Mouse (Mus musculus) CH12.LX (cell line): ENCODE data around the gene Abtb1. TPM values are rescaled to one million over a fixed set of nuclear protein-coding genes. Genes with fewer than 3 reads are reported as not detected.

ENCODE experiments used
- DNase-seq: peaks from one replicate; pipeline ENCODE4 v3.0.0-alpha.2; 2013; ENCODE audit errors: extremely low read depth
- H3K27ac ChIP-seq: 2 replicates; pipeline ENCODE4 v1.5.1; 2012; ENCODE audit warnings: low read depth, mild to moderate bottlenecking, control low read depth, moderate library complexity; ENCODE audit not compliant: insufficient read depth
- H3K27me3 ChIP-seq: replicated peaks from 2 replicates; pipeline ENCODE3; 2012; ENCODE audit warnings: inconsistent platforms
- H3K36me3 ChIP-seq, 2 experiments: replicated peaks in 1 of 2; 2 replicates each; pipeline versions ENCODE3 to v1.6.1; 2012; ENCODE audit warnings: inconsistent platforms in 1 of 2, low read length in 1 of 2, mild to moderate bottlenecking in 1 of 2, mixed read lengths in 1 of 2, moderate library complexity in 1 of 2; ENCODE audit not compliant: control insufficient read depth in 1 of 2, insufficient read depth in 1 of 2
- H3K4me1 ChIP-seq, 2 experiments: 2 replicates each; pipeline ENCODE4 v1.6.1; 2012; ENCODE audit warnings: inconsistent platforms in 1 of 2, moderate library complexity in 1 of 2; ENCODE audit not compliant: insufficient read depth in 2 of 2, control insufficient read depth in 1 of 2
- H3K4me2 ChIP-seq: 2 replicates; pipeline ENCODE4 v1.6.1; 2012; ENCODE audit warnings: low read depth, mild to moderate bottlenecking, control low read depth; ENCODE audit not compliant: poor library complexity, insufficient read depth, severe bottlenecking
- H3K4me3 ChIP-seq, 3 experiments: fragments of 150-350 bp in 1 of 3; sonication (generic) in 1 of 3; replicated peaks in 1 of 3; 2 replicates each; pipeline versions ENCODE3 to v1.5.1; 2011 to 2012; ENCODE audit warnings: low read depth in 2 of 3, low read length in 2 of 3, mild to moderate bottlenecking in 2 of 3, moderate library complexity in 2 of 3, control low read depth in 1 of 3, improper control_type of control experiment in 1 of 3, inconsistent platforms in 1 of 3, mixed read lengths in 1 of 3; ENCODE audit not compliant: poor library complexity in 1 of 3
- H3K79me2 ChIP-seq: replicated peaks from 2 replicates; pipeline ENCODE4 v1.6.1; 2012; ENCODE audit warnings: mild to moderate bottlenecking, moderate library complexity; ENCODE audit not compliant: control insufficient read depth, poor library complexity, insufficient read depth, severe bottlenecking; ENCODE audit errors: extremely low read depth
- H3K9ac ChIP-seq: 2 replicates; pipeline ENCODE4 v1.6.1; 2012; ENCODE audit warnings: low read depth, mild to moderate bottlenecking, control low read depth, moderate library complexity; ENCODE audit not compliant: insufficient read depth
- H3K9me3 ChIP-seq: replicated peaks from 2 replicates; pipeline ENCODE3; 2012; ENCODE audit warnings: low read length, inconsistent platforms, mixed read lengths
- BHLHE40 ChIP-seq: IDR thresholded peaks from 2 replicates; pipeline ENCODE4 v1.6.1; 2011; ENCODE audit warnings: mild to moderate bottlenecking, low read depth, low read length, improper control_type of control experiment
- CHD1 ChIP-seq: IDR thresholded peaks from 2 replicates; pipeline ENCODE4 v1.6.1; 2012; ENCODE audit warnings: low read depth, low read length, improper control_type of control experiment, inconsistent platforms
- CHD2 ChIP-seq: IDR thresholded peaks from 2 replicates; pipeline ENCODE4 v1.6.1; 2011; ENCODE audit warnings: low read length, improper control_type of control experiment
- CTCF ChIP-seq, 2 experiments: IDR thresholded peaks in 1 of 2; conservative IDR thresholded peaks in 1 of 2; 2 replicates each; pipeline ENCODE4 v1.5.1; 2011 to 2012; ENCODE audit warnings: low read depth in 2 of 2, low read length in 2 of 2, improper control_type of control experiment in 1 of 2, inconsistent platforms in 1 of 2, mild to moderate bottlenecking in 1 of 2, moderate library complexity in 1 of 2
- E2F4 ChIP-seq: IDR thresholded peaks from 2 replicates; pipeline ENCODE4 v1.6.1; 2011; ENCODE audit warnings: low read depth, low read length, improper control_type of control experiment; ENCODE audit not compliant: insufficient replicate concordance
- ELF1 ChIP-seq: IDR thresholded peaks from 2 replicates; pipeline ENCODE4 v1.6.1; 2014; ENCODE audit warnings: low read depth, mild to moderate bottlenecking, inconsistent platforms, low read length, improper control_type of control experiment
- ETS1 ChIP-seq: conservative IDR thresholded peaks from 2 replicates; pipeline ENCODE4 v1.6.1; 2012; ENCODE audit warnings: low read depth, mild to moderate bottlenecking, inconsistent platforms, low read length, improper control_type of control experiment, moderate library complexity
- GABPA ChIP-seq: IDR thresholded peaks from 2 replicates; pipeline ENCODE4 v1.6.1; 2012; ENCODE audit warnings: low read depth, low read length, improper control_type of control experiment, inconsistent platforms; ENCODE audit not compliant: insufficient replicate concordance
- HCFC1 ChIP-seq: IDR thresholded peaks from 2 replicates; pipeline ENCODE4 v1.6.1; 2012; ENCODE audit warnings: low read depth, mild to moderate bottlenecking, inconsistent platforms, low read length, improper control_type of control experiment
- MAFK ChIP-seq: IDR thresholded peaks from 2 replicates; pipeline ENCODE4 v1.6.1; 2011; ENCODE audit warnings: low read length, improper control_type of control experiment; ENCODE audit not compliant: insufficient replicate concordance
- MAX ChIP-seq: IDR thresholded peaks from 2 replicates; pipeline ENCODE4 v1.6.1; 2011; ENCODE audit warnings: low read length, improper control_type of control experiment
- MEF2A ChIP-seq: IDR thresholded peaks from 2 replicates; pipeline ENCODE4 v1.6.1; 2014; ENCODE audit warnings: low read depth, mild to moderate bottlenecking, inconsistent platforms, low read length, improper control_type of control experiment, borderline replicate concordance
- MXI1 ChIP-seq: IDR thresholded peaks from 2 replicates; pipeline ENCODE4 v1.6.1; 2011; ENCODE audit warnings: mild to moderate bottlenecking, low read depth, low read length, improper control_type of control experiment
- MYC ChIP-seq: IDR thresholded peaks from 2 replicates; pipeline ENCODE4 v1.6.1; 2011; ENCODE audit warnings: low read depth, mild to moderate bottlenecking, improper control_type of control experiment, low read length
- PAX5 ChIP-seq: IDR thresholded peaks from 2 replicates; pipeline ENCODE4 v1.6.1; 2012; ENCODE audit warnings: low read length, inconsistent platforms, mixed read lengths
- POLR2AphosphoS2 ChIP-seq: IDR thresholded peaks from 2 replicates; pipeline ENCODE4 v1.6.1; 2011; ENCODE audit warnings: low read depth, low read length, improper control_type of control experiment
- RAD21 ChIP-seq: IDR thresholded peaks from 2 replicates; pipeline ENCODE4 v1.6.1; 2011; ENCODE audit warnings: low read depth, mild to moderate bottlenecking, low read length, improper control_type of control experiment, moderate library complexity
- SMC3 ChIP-seq: IDR thresholded peaks from 2 replicates; pipeline ENCODE4 v1.6.1; 2011; ENCODE audit warnings: low read depth, low read length, improper control_type of control experiment
- TCF12 ChIP-seq: IDR thresholded peaks from 2 replicates; pipeline ENCODE4 v1.6.1; 2014; ENCODE audit warnings: low read depth, mild to moderate bottlenecking, inconsistent platforms, low read length, improper control_type of control experiment
- dilution Hi-C: fragments of 300-500 bp; cut with MboI; formaldehyde crosslinking; loops from 2 replicates; pipeline ENCODE4 v1.14.3; 2020; ENCODE audit warnings: low sequenced_read_pairs; ENCODE audit not compliant: extremely low pct_unique_long_range_greater_than_20kb, extremely low pct_ligation_motif_present
- in situ Hi-C: fragments of 300-500 bp; cut with MboI; formaldehyde crosslinking; loops from 3 replicates; pipeline ENCODE4 v1.14.3; 2019; ENCODE audit warnings: low sequenced_read_pairs, low pct_ligation_motif_present, low pct_unique_long_range_greater_than_20kb, mixed read lengths
- polyA plus RNA-seq: library from polyadenylated mRNA; unstranded; fragments of >175 nt; gene quantifications from 2 replicates; pipeline ENCODE4 v1.2.1, GENCODE M21; 2012; ENCODE audit warnings: low read depth; ENCODE audit not compliant: insufficient read length
- total RNA-seq, 2 experiments: library from RNA; depleted of rRNA; stranded (reverse); fragments of 300-350 nt in 1 of 2; fragments of >200 nt in 1 of 2; gene quantifications; 2 replicates each; pipeline ENCODE4 v1.2.3; 2012 to 2014

Abtb1 gene
- total and polyA plus RNA-seq, 3 experiments: 13.0 to 20.8 (median 18.4) TPM

DNA sequence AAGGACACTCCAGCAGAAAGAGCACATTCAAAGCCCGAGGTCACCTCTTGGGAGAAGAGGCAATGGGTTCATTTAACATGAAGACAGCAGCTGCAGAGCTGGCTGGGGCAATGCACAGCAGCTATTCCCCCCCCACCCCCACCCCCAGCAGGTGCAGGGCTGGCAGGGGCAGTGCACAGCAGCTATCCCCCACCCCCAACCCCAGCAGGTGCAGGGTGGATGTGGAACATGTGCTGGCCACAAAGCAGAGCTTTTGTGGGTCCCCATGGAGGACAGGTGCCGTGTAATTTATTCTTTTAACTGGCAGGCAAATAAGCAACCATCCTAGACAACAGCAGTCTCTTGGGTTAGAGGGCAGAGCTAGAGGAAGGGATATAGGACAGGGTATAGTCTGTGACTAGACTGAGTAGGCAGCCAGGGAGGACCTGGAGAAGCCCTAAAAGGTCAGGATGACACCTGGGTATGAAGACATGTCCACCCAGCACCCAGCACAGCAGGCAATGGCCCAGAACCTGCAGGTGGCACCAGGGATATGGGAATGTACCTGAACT lies 44.7 kb upstream of the Abtb1 start:
- dilution Hi-C loops: no loop called here
- Histone ChIP-seq H3K36me3 (peaks cover 98% of the 10 kb centered on the region in 2 experiments), H3K9ac (no peak overlapping the region)

DNA sequence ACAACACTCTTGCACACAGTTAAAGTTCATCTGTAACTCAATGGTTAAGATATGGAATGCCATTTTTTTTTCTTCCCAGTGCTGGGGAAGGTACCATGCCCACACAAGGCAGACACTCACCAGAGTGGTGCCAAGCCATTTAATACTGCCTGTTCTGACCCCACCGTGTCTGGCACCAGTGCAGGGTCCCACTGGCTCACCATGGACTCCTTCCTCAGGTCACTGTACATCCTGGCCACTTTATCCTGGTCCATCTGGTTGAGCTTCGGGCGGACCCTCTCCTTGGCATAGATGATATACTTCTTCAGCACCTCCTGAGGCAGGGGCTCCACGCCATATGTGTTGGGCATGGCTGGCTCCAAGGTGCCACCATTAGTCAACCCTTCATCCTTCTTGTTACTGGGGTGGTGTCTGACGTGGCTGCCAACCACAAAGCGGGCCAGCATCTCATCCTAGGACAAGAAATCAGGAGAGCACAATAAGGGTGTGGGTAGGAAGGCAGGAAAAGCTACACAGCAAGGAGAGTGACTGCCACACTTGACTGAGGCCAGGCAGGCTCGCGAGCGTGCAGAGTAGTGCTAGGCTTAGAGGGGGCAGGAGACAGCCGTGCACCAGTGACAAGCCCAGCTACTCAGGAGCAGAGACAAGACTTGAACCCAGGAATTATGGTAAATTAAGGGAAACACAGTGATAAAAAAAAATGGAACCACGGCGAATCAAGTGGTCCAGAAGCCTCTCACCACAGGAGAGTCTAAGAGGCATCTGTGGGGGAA lies 44.0 kb upstream of the Abtb1 start:
- H3K9ac ChIP-seq: no peak overlapping the region
- peaks cover 0 to 26% of the 10 kb centered on the region in 2 experiments; a peak in 2 of 4 replicates for H3K4me1 ChIP-seq
- dilution Hi-C loops: no loop called here
- in situ Hi-C loops: loop anchor here (25.0 kb wide), 1 partner anchor 774 kb away; no protein-coding TSS in a partner anchor
- H3K4me2 ChIP-seq: no peak overlapping the region
- H3K27ac ChIP-seq: no peak overlapping the region
- H3K4me3 ChIP-seq: no peak overlapping the region
- H3K27me3 ChIP-seq: no peaks in the 10 kb centered on the region
- no peaks in the 10 kb centered on the region for H3K79me2 ChIP-seq
- H3K9me3 ChIP-seq: no peaks in the 10 kb centered on the region
- TF ChIP-seq MEF2A (no peak), MAX (no peak), BHLHE40 (no peak), ETS1 (no peak), ELF1 (no peak)
- DNase-seq: no peak
- peaks cover 93 to 98% of the 10 kb centered on the region in 2 experiments for H3K36me3 ChIP-seq

More for the DNA sequence above, 44.7 kb upstream of the Abtb1 start:
- peak; percentile 47 for DNase-seq
- Histone ChIP-seq H3K9me3 (no peaks in the 10 kb centered on the region), H3K4me3 (no peak overlapping the region), H3K4me2 (no peak overlapping the region), H3K27ac (no peak overlapping the region), H3K27me3 (no peaks in the 10 kb centered on the region), H3K79me2 (peaks cover 1% of the 10 kb centered on the region; the same call in 1 of the 2 replicates), H3K4me1 (peaks cover 0 to 32% of the 10 kb centered on the region in 2 experiments; a peak in 2 of 4 replicates)
- TF ChIP-seq CHD2: peak; percentile 49; the same call in 1 of the 2 replicates
- peak; percentile 63; the same call in 1 of the 2 replicates for TF ChIP-seq TCF12
- no peak for TF ChIP-seq POLR2AphosphoS2
- in situ Hi-C loops: loop anchor here (25.0 kb wide), 1 partner anchor 774 kb away; no protein-coding TSS in a partner anchor

DNA sequence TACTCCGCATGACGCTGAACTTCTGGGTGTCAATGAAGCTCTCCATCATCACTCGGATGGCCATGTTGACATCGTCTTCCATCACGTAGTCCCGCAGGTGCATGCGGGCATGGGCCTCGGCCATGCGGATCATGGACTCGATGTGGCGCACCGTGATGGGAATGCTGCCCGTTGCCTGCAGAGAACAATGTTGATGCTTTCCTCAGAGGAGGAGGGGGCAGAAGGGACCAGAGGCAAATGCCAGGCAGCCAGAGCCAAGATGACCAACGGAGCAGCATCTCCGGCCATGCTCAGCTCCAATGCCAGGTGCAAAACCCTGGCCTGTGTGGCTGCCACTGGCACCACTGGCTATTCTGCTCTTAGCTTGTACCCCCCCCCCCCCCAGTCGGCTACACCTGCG lies 42.9 kb upstream of the Abtb1 start:
- no peak overlapping the region for H3K4me2 ChIP-seq
- H3K9me3 ChIP-seq: no peaks in the 10 kb centered on the region
- DNase-seq: no peak
- no peaks in the 10 kb centered on the region for H3K27me3 ChIP-seq
- peaks cover 0 to 25% of the 10 kb centered on the region in 2 experiments; a peak in 2 of 4 replicates for H3K4me1 ChIP-seq
- in situ Hi-C loops: loop anchor here (25.0 kb wide), 1 partner anchor 772 kb away; no protein-coding TSS in a partner anchor
- dilution Hi-C loops: no loop called here
- H3K9ac ChIP-seq: no peak overlapping the region
- TF ChIP-seq CTCF (conservative IDR thresholded peaks at IDR 0.05 in 1 of 2, IDR thresholded peaks at IDR 0.05 in 1 of 2; ENCODE audit: low read depth in 2 of 2, low read length in 2 of 2) (no peak), HCFC1 (no peak), RAD21 (no peak), MYC (no peak), SMC3 (no peak), CHD1 (no peak), ETS1 (no peak), POLR2AphosphoS2 (no peak), PAX5 (no peak), E2F4 (no peak), MXI1 (no peak), GABPA (no peak), TCF12 (no peak), MAFK (no peak)
- TF ChIP-seq, all 38 proteins: peak for 0
- H3K36me3 ChIP-seq: peaks cover 87 to 96% of the 10 kb centered on the region in 2 experiments
- H3K79me2 ChIP-seq: no peaks in the 10 kb centered on the region
- no peak overlapping the region for H3K27ac ChIP-seq
- no peak overlapping the region for H3K4me3 ChIP-seq
